Mouse (Mus musculus): Measurements from ENCODE around the gene Ranbp9. TPM values are rescaled to one million over a fixed set of nuclear protein-coding genes. Genes with fewer than 3 reads are reported as not detected.

The Ranbp9 gene
- total RNA-seq (2023): 124 TPM

GRCm38 (mm10) chr13:43480957-43481858 is at the start of gene Ranbp9:
Ranbp9 (minus strand) TSS chr13:43481282.

GRCm38 (mm10) chr13:43398297-43399080 is 82.6 kb downstream of the Ranbp9 start, which contains the start of gene Nol7:
Nol7 (plus strand) TSS chr13:43398390.

GRCm38 (mm10) chr13:43364985-43365824 is 115.9 kb downstream of the Ranbp9 start, which contains the start of gene Sirt5:
Sirt5 (plus strand) TSS chr13:43365496.

Other genes starting within 250 kb of the Ranbp9 start
- 10.2 TPM for gene Gfod1, start 177.1 kb downstream of the Ranbp9 start, total RNA-seq (2023)
- 12.4 TPM for gene Sirt5, start 115.8 kb downstream of the Ranbp9 start, total RNA-seq (2023)
- 159 TPM for gene Nol7, start 82.9 kb downstream of the Ranbp9 start, total RNA-seq (2023)
- gene Mcur1, start 78.9 kb upstream of the Ranbp9 start, total RNA-seq (2023): 16.7 TPM
- gene Rnf182, start 134.4 kb upstream of the Ranbp9 start, total RNA-seq (2023): not detected